Mouse (Mus musculus) left cerebral cortex, adult 18-20 months (tissue): ENCODE measurements around the gene Foxb1. TPM values are rescaled to one million over a fixed set of nuclear protein-coding genes. Genes with fewer than 3 reads are reported as not detected.

Experiments
- DNase-seq, 2 experiments: peaks; one replicate each; pipeline ENCODE4 v3.0.0; 2021 to 2022; ENCODE audit warnings: low spot score in 2 of 2, mixed read lengths in 1 of 2
- long read RNA-seq, 2 experiments: library from polyadenylated mRNA; stranded (forward); transcript quantifications; one replicate each; pipeline ENCODE4 v2.0.0; 2021
- total RNA-seq, 2 experiments: library from RNA; stranded (reverse); gene quantifications; 2 replicates each; pipeline ENCODE4 v1.2.3; 2021

Foxb1 gene
- total RNA-seq: under 1 TPM in 1 of 2 experiments, not detected in 1; 0.12 TPM
- long read RNA-seq, experiment 1: 0 reads
- long read RNA-seq, experiment 2, partial matches to known transcripts: 0 of 1 reads
- long read RNA-seq, experiment 2, other reads (novel, unspliced or antisense): 0 of 1 reads

DNA sequence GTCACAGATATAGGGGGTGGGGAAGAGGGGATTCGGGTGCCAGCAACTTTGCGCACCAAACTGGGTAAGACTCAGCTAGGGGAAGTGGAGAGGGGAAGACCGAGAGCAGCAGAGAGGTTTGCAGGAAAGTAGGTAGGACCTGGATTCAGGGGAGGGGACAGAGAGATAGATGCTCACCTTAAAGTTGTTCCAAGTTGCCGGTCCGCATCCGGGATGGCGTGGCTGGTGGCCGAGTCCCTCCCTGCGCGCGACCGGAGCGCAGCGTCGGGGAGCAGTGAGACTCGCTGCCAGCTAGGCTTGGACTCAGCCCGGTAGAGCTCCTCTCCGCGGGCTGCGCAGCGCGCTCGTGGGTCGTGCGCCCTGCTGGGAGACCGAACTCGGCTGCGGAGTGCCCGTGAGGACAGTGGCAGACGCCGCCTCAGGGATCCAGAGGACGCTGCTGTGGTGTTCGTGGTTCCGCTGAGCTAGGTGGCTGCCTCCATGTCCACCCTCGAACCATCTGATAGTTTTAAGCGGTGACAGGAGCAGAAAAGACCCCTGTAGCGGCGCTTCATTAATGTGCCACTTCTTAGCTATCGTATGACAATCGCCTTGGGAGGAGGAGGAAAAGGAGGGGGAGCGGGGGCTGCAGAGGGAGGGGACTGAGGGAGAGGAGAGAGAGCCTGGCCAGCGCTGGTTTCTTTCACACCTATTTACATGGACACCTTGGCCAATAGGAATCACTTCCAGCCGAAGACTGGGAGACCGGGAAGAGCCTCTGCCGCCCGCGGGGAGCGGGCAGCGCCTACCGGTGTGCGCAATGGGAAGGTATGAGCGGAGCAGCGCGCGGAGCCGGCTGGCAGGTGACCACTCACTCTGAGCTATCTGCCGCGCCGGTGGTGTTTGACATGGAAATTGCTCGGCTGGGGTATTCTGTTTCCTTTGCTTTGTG is at the start of gene Foxb1:
Gene Foxb1, minus strand, starts transcription at position 570 of the 931 bp plus-strand sequence.
- DNase-seq: no peak

GRCm38 (mm10) chr9:69790562-69790961 is 29.8 kb upstream of the Foxb1 start:
- DNase-seq: no peak

DNA sequence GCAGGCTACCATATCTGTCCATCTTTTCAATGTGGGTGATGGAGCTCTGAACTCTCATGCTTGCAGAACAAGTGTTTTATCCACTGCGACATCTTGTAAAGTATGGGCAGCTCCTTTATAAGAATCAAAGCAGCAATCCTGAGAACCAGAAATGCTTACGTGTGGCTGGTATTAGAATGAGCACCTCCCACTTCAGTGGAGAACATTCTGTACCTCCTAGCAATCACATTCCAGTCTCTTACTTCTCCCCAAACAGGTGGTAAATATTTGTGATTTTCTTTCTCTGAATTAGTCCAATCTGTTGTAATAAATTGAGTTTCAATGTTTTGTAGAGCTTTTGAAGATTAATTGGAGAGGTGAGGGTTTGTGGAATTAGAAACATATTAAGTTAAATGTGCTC is 19.3 kb upstream of the Foxb1 start:
- no peak for DNase-seq

- no peak for DNase-seq
Observed at GRCm38 (mm10) chr9:69769949-69770585, 9.3 kb upstream of the Foxb1 start.

DNA sequence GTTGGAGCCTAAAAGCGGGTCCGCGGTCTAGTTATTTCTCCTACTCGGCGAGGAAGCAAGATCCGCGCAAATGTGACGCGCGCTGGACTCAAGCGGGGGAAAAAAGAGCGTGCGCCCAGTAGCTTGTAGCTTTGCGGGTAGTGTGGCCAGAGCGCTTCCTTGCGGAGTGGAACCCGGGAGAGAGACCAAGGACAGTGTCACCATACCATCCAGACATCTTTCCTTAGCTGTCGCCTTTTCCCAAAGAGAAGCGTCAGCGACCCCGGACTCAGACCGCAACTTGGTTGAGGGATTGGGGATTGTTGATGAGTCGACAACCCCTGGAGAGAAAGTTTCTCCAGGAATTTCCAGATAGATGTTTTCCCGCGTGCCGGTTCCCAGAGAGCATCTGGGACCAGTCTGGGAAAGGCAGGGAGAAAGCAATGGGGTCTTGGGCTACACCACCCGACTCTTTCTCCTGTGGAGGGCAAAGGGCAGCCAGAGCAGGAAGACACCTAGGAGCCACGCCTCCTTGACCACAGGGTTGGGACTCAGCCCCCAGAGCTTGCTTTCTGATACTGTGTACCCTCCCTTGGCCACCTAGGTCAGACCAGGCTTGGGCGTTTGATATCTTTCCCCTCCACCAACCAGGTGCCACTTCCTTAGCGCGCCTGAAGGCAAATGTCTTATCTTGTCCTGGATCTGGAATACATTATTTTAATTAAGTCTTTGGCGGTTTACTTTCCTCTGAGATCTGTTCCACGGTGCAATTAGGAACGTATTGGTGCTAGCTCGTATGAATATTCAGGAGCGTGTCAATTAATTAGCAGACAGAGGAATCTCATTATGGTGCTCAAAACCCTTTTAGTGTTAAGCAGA is 8.6 kb upstream of the Foxb1 start:
- DNase-seq: no peak

DNA sequence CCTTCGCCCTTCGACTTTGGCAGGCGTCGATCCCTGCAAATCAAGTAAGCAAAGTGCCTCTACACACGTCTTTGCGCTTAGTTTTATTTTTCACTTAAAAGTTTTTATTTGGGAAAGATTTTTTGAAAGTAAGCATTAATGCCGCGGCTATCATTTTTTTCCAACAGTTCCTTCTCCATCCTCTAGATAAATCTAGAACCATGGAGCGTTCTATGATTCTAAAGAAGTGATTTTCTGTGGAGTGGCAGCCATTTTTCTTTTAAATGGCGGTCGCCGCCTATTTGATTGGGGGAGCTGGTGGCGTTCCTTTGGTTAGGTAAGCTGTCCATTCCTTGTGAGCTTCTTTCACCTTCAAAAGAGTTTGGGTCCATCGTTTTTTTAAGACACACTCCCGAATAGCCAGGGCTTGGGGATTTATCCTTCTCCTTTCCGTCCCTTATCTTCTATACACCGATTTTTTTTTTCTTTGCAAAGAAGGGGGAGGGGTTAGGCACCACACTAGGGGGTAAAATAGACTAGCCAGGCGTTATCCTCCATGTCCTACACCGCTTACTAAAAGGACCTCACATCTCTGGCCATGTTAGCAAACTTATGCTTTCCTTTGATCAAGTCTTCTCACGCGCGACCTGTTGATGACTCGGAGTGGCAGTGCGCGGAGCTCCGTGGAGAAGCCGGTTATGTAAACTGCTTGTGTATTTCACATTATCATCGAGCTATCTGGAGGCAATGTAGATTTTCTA is 7.6 kb upstream of the Foxb1 start:
- DNase-seq: no peak

- DNase-seq: no peak
Observed at GRCm38 (mm10) chr9:69767421-69767820, 6.7 kb upstream of the Foxb1 start.

GRCm38 (mm10) chr9:69766936-69767335 is 6.2 kb upstream of the Foxb1 start:
- DNase-seq: no peak

DNA sequence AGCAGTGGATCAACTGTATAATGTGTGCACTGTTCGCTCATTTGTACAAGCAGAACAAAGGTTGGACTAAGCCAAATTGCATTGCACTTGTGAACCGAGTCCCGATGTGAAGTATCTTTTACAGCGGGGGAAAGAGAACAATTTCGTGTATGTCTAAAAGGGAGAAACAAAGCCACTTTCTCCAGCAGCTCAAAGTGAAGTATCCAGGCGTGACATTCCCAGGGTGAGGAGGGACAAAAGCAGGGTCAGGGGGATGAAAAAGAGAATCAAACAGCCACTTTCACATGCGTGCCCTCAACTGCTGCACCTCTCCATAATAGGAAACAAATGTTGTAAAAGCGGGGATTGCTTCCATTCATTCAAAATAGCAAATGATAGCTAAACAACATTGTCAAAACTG is 5.6 kb upstream of the Foxb1 start:
- no peak for DNase-seq

DNA sequence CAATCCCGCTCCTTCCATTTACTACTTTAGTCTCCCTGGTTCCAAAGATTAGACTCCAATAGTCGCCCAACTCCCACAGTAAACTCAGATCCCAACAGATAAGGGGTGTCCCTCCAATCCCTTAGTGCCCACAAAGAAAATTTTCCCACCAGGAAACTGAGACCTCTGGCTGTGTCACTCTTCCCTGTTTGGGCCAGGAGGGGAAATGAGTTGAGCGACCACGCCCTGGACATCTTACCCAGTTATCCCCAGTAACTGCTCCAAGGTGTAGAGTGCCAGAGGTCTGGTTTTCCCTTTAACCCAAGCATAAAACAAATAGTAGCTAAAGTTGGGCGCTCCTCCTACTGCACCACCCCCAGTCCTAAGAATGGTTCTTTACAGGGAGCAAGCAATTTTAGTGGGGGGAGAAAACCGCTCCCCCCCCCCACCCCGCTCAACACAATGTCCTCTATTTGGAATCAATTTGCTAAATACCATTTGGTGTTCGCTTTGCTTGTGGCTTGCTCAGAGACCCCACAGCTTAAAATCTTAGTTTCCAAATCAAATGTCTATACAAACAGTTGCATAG is 4.8 kb upstream of the Foxb1 start:
- no peak for DNase-seq

GRCm38 (mm10) chr9:69764586-69765482 is 4.1 kb upstream of the Foxb1 start:
- DNase-seq: no peak

DNA sequence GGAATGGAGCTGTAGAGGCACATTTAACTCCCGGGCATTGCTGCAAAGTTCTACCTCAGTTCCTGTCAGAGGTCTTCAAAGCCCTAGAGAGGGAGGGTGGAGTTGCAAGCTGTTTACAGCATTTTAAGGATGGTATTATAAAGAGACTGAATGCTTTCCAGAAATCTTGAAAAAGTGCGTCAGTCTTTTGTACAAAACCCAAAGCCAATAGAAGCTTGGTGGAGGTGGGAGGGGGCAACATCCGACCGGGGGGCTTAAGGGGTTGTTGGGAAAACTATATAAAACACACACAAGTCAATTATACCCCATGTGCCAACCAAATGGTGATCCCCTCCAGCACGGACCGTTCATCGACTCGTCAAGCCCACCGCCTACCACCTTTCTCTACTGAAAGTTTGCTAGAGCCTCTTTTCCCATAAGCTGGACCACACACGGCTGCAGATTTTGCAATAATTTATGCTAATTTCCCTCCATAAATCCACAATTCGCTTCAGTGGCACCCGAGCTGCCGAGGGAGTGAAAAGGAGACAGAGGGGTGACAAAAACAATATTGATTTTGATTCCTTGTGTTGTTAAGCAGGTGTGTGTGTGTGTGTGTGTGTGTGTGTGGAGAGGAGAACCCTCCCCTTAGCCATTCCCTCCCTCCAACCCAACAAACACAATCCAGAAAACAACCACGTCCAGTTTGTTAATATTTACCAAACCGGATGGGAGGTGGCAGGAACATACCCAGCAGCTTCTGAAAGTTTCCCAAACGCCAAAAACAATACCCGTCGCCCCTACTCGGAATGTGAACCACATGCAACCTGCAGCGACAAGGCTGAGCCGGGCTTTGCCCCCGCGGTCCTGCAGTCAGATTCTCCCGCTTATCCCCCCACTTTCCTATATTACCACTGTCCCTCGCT is 3.2 kb upstream of the Foxb1 start:
- DNase-seq: no peak

GRCm38 (mm10) chr9:69762703-69763102 is 2.0 kb upstream of the Foxb1 start:
- no peak for DNase-seq

DNA sequence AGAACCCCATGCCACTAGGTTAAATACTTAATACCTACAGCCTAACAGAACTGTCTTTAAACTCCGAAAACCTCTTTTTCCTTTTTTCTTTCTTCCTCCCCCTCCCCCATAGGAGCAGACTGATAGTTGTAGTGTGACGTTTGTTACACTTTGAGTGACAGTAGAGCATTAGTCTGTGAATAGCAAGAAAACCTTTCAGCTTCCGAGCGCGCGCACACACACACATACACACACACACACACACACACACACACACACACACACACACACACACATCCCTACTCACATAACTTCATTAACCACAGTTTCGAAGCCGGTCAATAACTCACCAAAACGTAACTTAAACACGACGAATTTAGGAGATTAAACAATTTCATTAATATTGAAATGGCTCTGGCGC is 1.5 kb upstream of the Foxb1 start:
- DNase-seq: no peak

- DNase-seq: no peak
Observed at GRCm38 (mm10) chr9:69761569-69761968, 829 bp upstream of the Foxb1 start.

- DNase-seq: no peak
Observed at GRCm38 (mm10) chr9:69759721-69760221, 969 bp downstream of the Foxb1 start.

- DNase-seq: no peak
Observed at GRCm38 (mm10) chr9:69758946-69759615, 1.7 kb downstream of the Foxb1 start.
